Mouse (Mus musculus): ENCODE results near the gene Hpf1. TPM values are rescaled to one million over a fixed set of nuclear protein-coding genes. Genes with fewer than 3 reads are reported as not detected.
A peak's percentile ranks its signal among the peaks of the same experiment; 100 is the strongest.

Gene Hpf1
- total and polyA plus RNA-seq, 2 experiments from 2014 or later, result 43.0 to 99.5 TPM

DNA sequence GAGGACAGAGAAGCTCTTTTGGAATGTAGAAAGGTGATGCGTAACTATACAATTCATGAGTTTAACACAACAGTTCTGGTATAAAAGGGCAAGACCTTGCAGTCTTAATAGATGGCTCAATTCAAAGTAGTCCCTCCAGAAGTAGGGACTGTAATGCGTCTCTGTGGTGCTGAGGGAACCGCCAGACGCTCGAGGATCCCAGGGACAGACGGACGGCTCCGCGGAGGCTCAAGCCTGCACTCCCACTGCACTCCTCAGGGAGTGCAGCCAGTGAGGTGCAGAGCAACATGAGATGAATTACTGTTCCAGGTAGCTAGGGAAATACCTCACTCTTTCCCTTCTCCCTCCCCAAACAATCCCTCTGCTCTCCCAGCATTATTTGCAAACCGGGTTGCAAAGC is 22.3 kb downstream of the Hpf1 start:
- H3K9ac ChIP-seq (replicated peaks; ENCODE audit: low read length, poor library complexity, severe bottlenecking), result no peak overlapping the region
- no peaks in the 10 kb centered on the region for H3K9me3 ChIP-seq (ENCODE audit: low read length)
- H3K4me1 ChIP-seq (ENCODE audit: insufficient read depth, low read length), result no peaks in the 10 kb centered on the region
- no peak overlapping the region for H3K27ac ChIP-seq (ENCODE audit: low read depth, low read length)
- no peak overlapping the region for H3K4me3 ChIP-seq (ENCODE audit: low read depth, low read length)
- no peak for DNase-seq (ENCODE audit: low spot score)
- H3K27me3 ChIP-seq (ENCODE audit: insufficient read depth, low read length), result no peaks in the 10 kb centered on the region
- peaks cover 9% of the 10 kb centered on the region; the same call in 1 of the 2 replicates for H3K36me3 ChIP-seq (ENCODE audit: insufficient read depth, low read length)
- 62% methylated on average over 10 of the region's 10 CpGs for WGBS
- ATAC-seq (ENCODE audit: low FRiP score), result no peak
- TF ChIP-seq CTCF (IDR thresholded peaks at IDR 0.05), result no peak
- no peak overlapping the region for H3K4me2 ChIP-seq (ENCODE audit: low read depth, low read length, poor library complexity, severe bottlenecking)

DNA sequence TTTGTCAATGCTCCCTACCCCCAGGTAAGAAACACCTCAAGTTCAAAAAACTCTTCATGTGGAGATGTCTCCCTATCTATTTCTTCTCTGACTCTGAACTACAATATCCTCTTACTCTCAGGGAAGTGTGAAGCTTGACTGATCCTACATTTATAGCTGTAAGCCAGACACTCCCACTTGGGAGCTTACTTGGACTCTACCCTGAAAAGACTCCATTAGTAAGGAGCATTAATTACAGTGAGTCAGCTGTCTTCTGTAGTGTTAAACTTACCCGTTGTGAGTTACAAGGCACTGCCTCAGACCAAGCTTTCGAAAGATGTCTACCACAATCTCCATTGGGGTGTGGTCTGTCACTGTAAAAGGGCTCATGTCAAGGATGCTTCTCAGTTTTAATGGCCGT is 28.9 kb downstream of the Hpf1 start:
- no peak for TF ChIP-seq CTCF (IDR thresholded peaks at IDR 0.05)

DNA sequence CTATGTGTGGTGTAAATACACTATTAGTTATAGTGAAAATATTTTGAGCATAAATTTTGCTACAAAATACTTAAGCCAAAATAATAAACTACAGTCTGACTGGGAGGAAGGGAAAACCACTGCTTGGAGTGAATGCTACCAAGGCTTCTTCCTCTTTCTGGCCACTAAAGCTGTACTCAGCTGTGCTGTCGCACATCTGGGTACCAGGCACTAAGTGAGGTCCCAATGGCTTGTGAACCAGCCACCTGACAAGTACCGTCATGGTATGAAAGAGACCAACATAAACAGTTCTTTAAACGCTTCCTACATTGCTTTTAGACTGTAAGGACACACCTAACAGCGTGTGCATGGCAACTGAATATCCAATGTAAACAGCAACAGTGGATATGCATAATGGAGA is 30.0 kb downstream of the Hpf1 start:
- no peak for ATAC-seq (ENCODE audit: low FRiP score)
- H3K27ac ChIP-seq (ENCODE audit: low read depth, low read length), result no peak overlapping the region
- H3K27me3 ChIP-seq (ENCODE audit: insufficient read depth, low read length), result no peaks in the 10 kb centered on the region
- H3K4me1 ChIP-seq (ENCODE audit: insufficient read depth, low read length), result no peaks in the 10 kb centered on the region
- 91% methylated on average over 4 of the region's 4 CpGs for WGBS
- peaks cover 12% of the 10 kb centered on the region for H3K36me3 ChIP-seq (ENCODE audit: insufficient read depth, low read length)
- H3K9me3 ChIP-seq (ENCODE audit: low read length), result no peaks in the 10 kb centered on the region
- no peak for DNase-seq (ENCODE audit: low spot score)
- no peak for TF ChIP-seq CTCF (IDR thresholded peaks at IDR 0.05)
- no peak overlapping the region for H3K9ac ChIP-seq (replicated peaks; ENCODE audit: low read length, poor library complexity, severe bottlenecking)
- no peak overlapping the region for H3K4me2 ChIP-seq (ENCODE audit: low read depth, low read length, poor library complexity, severe bottlenecking)
- no peak overlapping the region for H3K4me3 ChIP-seq (ENCODE audit: low read depth, low read length)

More for the DNA sequence above, 28.9 kb downstream of the Hpf1 start:
- no peak for ATAC-seq (ENCODE audit: low FRiP score)
- Histone ChIP-seq H3K9me3 (ENCODE audit: low read length) (no peaks in the 10 kb centered on the region), H3K4me1 (ENCODE audit: insufficient read depth, low read length) (no peaks in the 10 kb centered on the region), H3K4me3 (ENCODE audit: low read depth, low read length) (no peak overlapping the region), H3K36me3 (ENCODE audit: insufficient read depth, low read length) (peaks cover 12% of the 10 kb centered on the region), H3K9ac (replicated peaks; ENCODE audit: low read length, poor library complexity, severe bottlenecking) (no peak overlapping the region), H3K27me3 (ENCODE audit: insufficient read depth, low read length) (no peaks in the 10 kb centered on the region), H3K4me2 (ENCODE audit: low read depth, low read length, poor library complexity, severe bottlenecking) (no peak overlapping the region), H3K27ac (ENCODE audit: low read depth, low read length) (no peak overlapping the region)
- 91% methylated on average over 3 of the region's 3 CpGs for WGBS
- DNase-seq (ENCODE audit: low spot score), result no peak

DNA sequence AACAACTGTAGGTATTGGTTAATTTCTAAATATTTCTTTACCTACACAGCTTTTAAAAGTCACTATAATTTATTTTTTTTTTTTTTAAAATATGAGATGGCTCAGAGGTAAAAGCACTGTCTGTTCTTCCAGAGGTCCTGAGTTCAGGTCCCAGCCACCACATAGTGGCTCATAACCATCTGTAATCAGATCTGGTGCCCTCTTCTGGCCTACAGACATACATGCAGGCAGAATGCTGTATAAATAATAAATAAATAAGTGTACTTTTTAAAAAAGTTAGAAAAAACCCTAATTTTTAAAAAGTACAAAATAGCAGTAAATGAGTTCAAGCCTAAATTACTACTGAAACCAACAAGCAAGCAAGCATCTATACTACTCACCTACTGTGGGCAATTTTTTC is 43.4 kb downstream of the Hpf1 start:
- TF ChIP-seq CTCF (IDR thresholded peaks at IDR 0.05), result peak; percentile 44
- H3K9ac ChIP-seq (replicated peaks; ENCODE audit: low read length, poor library complexity, severe bottlenecking), result no peak overlapping the region
- H3K9me3 ChIP-seq (ENCODE audit: low read length), result no peaks in the 10 kb centered on the region
- no peak overlapping the region for H3K4me3 ChIP-seq (ENCODE audit: low read depth, low read length)
- H3K36me3 ChIP-seq (ENCODE audit: insufficient read depth, low read length), result peaks cover 3% of the 10 kb centered on the region; the same call in 1 of the 2 replicates
- no peak overlapping the region for H3K4me2 ChIP-seq (ENCODE audit: low read depth, low read length, poor library complexity, severe bottlenecking)
- no peak overlapping the region for H3K27ac ChIP-seq (ENCODE audit: low read depth, low read length)
- H3K27me3 ChIP-seq (ENCODE audit: insufficient read depth, low read length), result no peaks in the 10 kb centered on the region
- H3K4me1 ChIP-seq (ENCODE audit: insufficient read depth, low read length), result no peaks in the 10 kb centered on the region
- no peak for DNase-seq (ENCODE audit: low spot score)
- no peak for ATAC-seq (ENCODE audit: low FRiP score)

DNA sequence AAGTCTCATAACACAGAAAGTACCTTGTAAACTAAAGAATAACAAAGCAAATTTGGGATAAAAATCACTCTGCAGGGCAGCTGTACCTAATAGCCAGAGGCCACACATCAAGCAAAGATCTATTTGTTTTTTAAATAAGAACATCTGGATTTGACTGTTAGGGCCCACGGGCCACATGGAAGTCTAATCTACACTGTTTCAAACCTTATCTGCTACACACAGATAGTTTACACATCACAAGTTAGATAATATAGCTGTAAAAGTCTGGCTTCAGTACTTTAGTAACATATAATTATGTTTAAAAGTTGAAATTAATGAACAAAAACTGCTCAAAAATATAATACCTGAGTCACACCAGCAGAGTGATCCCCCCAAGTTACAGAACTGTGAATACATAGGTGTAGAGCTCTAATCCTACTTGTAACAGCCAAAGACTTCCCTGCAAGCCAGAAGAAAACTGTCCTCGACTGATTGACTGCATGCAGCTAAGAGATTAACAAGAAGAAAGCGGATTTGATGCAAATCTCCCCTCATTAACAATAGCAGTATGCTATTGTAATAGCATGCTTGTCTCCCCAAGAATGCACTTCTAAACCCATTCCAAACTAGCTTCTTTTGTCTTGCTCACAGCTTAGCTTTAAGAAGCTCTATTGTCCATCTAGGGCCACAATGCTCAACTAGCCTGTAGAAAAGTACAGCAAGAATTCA is 48.7 kb downstream of the Hpf1 start:
- Histone ChIP-seq H3K27ac (ENCODE audit: low read depth, low read length) (no peak overlapping the region), H3K4me1 (ENCODE audit: insufficient read depth, low read length) (no peaks in the 10 kb centered on the region), H3K4me3 (ENCODE audit: low read depth, low read length) (no peak overlapping the region), H3K9me3 (ENCODE audit: low read length) (no peaks in the 10 kb centered on the region), H3K9ac (replicated peaks; ENCODE audit: low read length, poor library complexity, severe bottlenecking) (no peak overlapping the region), H3K27me3 (ENCODE audit: insufficient read depth, low read length) (no peaks in the 10 kb centered on the region), H3K4me2 (ENCODE audit: low read depth, low read length, poor library complexity, severe bottlenecking) (no peak overlapping the region), H3K36me3 (ENCODE audit: insufficient read depth, low read length) (no peaks in the 10 kb centered on the region)
- WGBS, result 27% methylated on average over 3 of the region's 3 CpGs
- no peak for ATAC-seq (ENCODE audit: low FRiP score)
- DNase-seq (ENCODE audit: low spot score), result no peak
- TF ChIP-seq CTCF (IDR thresholded peaks at IDR 0.05), result no peak

DNA sequence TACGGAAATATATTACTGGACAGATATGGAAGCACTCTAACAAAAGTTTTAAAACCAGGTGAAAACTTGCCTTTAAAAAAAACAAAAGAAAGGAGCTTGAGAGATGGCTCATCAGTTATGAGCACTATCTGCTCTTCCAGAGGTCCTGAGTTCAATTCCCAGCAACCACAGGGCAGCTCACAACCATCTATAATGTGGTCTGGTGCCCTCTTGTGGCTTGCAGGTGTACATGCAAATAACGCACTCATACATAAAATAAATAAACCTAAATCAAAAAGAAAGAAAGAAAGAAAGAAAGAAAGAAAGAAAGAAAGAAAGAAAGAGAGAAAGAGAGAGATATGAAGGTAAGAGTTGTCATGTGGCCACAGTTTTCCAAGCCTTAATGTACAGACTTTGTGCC is 52.6 kb downstream of the Hpf1 start:
- DNase-seq (ENCODE audit: low spot score) (no peak), ATAC-seq (ENCODE audit: low FRiP score) (no peak)
- Histone ChIP-seq H3K4me1 (ENCODE audit: insufficient read depth, low read length) (no peaks in the 10 kb centered on the region), H3K9ac (replicated peaks; ENCODE audit: low read length, poor library complexity, severe bottlenecking) (no peak overlapping the region), H3K4me3 (ENCODE audit: low read depth, low read length) (no peak overlapping the region), H3K36me3 (ENCODE audit: insufficient read depth, low read length) (no peaks in the 10 kb centered on the region), H3K4me2 (ENCODE audit: low read depth, low read length, poor library complexity, severe bottlenecking) (no peak overlapping the region), H3K9me3 (ENCODE audit: low read length) (no peaks in the 10 kb centered on the region), H3K27ac (ENCODE audit: low read depth, low read length) (no peak overlapping the region), H3K27me3 (ENCODE audit: insufficient read depth, low read length) (no peaks in the 10 kb centered on the region)
- peak; percentile 40 for TF ChIP-seq CTCF (IDR thresholded peaks at IDR 0.05)
- 98% methylated on average over 2 of the region's 2 CpGs for WGBS
